Mouse (Mus musculus) neural tube, embryonic 14.5 days (tissue): ENCODE measurements around the gene Fcgr1. TPM values are rescaled to one million over a fixed set of nuclear protein-coding genes. Genes with fewer than 3 reads are reported as not detected.
"Not testable (repeated sequence)": the region's sequence is repeated elsewhere in the genome, so short reads cannot be mapped to it uniquely, and the experiment has no call there.

ENCODE experiments used
- ATAC-seq: fragments of 200-750 bp; cut with Nextera tagmentation; 2 replicates; pipeline ENCODE4 v1.8.0; 2017; ENCODE audit warnings: low read depth, mild to moderate bottlenecking, moderate TSS enrichment, moderate library complexity
- H3K27ac ChIP-seq: fragments of 300-500 bp; sonication (generic); 2 replicates; pipeline ENCODE4 v1.5.1; 2014; ENCODE audit warnings: low read depth, mild to moderate bottlenecking, control low read depth, low read length, moderate library complexity, mixed read lengths
- H3K27me3 ChIP-seq: fragments of 300-500 bp; sonication (generic); 2 replicates; pipeline ENCODE4 v1.6.1; 2014; ENCODE audit warnings: low read length; ENCODE audit not compliant: control insufficient read depth, insufficient read depth
- H3K36me3 ChIP-seq: fragments of 300-500 bp; sonication (generic); 2 replicates; pipeline ENCODE4 v1.6.1; 2014; ENCODE audit warnings: low read length, mixed read lengths; ENCODE audit not compliant: control insufficient read depth, insufficient read depth
- H3K4me1 ChIP-seq: fragments of 300-500 bp; sonication (generic); 2 replicates; pipeline ENCODE4 v1.6.1; 2014; ENCODE audit warnings: low read length; ENCODE audit not compliant: control insufficient read depth, insufficient read depth
- H3K4me2 ChIP-seq: fragments of 300-500 bp; sonication (generic); 2 replicates; pipeline ENCODE4 v1.6.1; 2014; ENCODE audit warnings: mild to moderate bottlenecking, low read depth, low read length, control low read depth
- H3K4me3 ChIP-seq: fragments of 300-500 bp; sonication (generic); 2 replicates; pipeline ENCODE4 v1.5.1; 2014; ENCODE audit warnings: low read depth, low read length, control low read depth, mixed read lengths
- H3K9ac ChIP-seq: fragments of 300-500 bp; sonication (generic); replicated peaks from 2 replicates; pipeline ENCODE4 v1.6.1; 2014; ENCODE audit warnings: low read depth, mild to moderate bottlenecking, control low read depth, low read length, mixed read lengths
- H3K9me3 ChIP-seq: fragments of 300-500 bp; sonication (generic); 2 replicates; pipeline ENCODE4 v1.6.1; 2016; ENCODE audit warnings: low read length; ENCODE audit not compliant: control insufficient read depth
- WGBS: fragments of 180-500 bp; shearing (Covaris S2); extraction: QIAGEN DNeasy Blood & Tissue Kit; methylation state at CpG from one replicate; pipeline ENCODE4 v1.1.7; 2014; 5-methylcytosine and 5-hydroxymethylcytosine counted together
- polyA plus RNA-seq: library from polyadenylated mRNA; unstranded; fragments of >200 nt; fragmentation: Nextera tagmentation; extraction: Ambion mirVana; gene quantifications from 2 replicates; pipeline ENCODE4 v1.2.1, GENCODE M21; 2014

Fcgr1 gene
- polyA plus RNA-seq, 1 experiment from 2014 or later, result 0.37 TPM

GRCm38 (mm10) chr3:96289201-96289600 lies 4.6 kb downstream of the Fcgr1 start:
- Histone ChIP-seq H3K4me2 (no peak overlapping the region), H3K9me3 (no peaks in the 10 kb centered on the region), H3K27me3 (no peaks in the 10 kb centered on the region), H3K4me3 (no peak overlapping the region), H3K4me1 (no peaks in the 10 kb centered on the region), H3K27ac (no peak overlapping the region), H3K9ac (no peak overlapping the region), H3K36me3 (no peaks in the 10 kb centered on the region)
- 83% methylated on average over 3 of the region's 3 CpGs for WGBS
- ATAC-seq, result no peak

- not testable (repeated sequence) for H3K4me3 ChIP-seq, H3K36me3 ChIP-seq, H3K27me3 ChIP-seq, H3K27ac ChIP-seq, H3K9me3 ChIP-seq, H3K9ac ChIP-seq, ATAC-seq, H3K4me2 ChIP-seq, H3K4me1 ChIP-seq
- WGBS, result 93% methylated on average over 11 of the region's 11 CpGs
Measured at GRCm38 (mm10) chr3:96287334-96287733, 6.4 kb downstream of the Fcgr1 start.

- H3K4me1 ChIP-seq, result no peaks in the 10 kb centered on the region
- ATAC-seq, result no peak
- no peak overlapping the region for H3K4me3 ChIP-seq
- H3K36me3 ChIP-seq, result no peaks in the 10 kb centered on the region
- H3K27ac ChIP-seq, result no peak overlapping the region
- H3K9me3 ChIP-seq, result no peaks in the 10 kb centered on the region
- H3K4me2 ChIP-seq, result no peak overlapping the region
- no peak overlapping the region for H3K9ac ChIP-seq
- no peaks in the 10 kb centered on the region for H3K27me3 ChIP-seq
- WGBS, result 27% methylated on average over 4 of the region's 4 CpGs
Measured at GRCm38 (mm10) chr3:96284457-96284856, 9.3 kb downstream of the Fcgr1 start.

- Histone ChIP-seq H3K27ac (no peak overlapping the region), H3K27me3 (no peaks in the 10 kb centered on the region), H3K36me3 (no peaks in the 10 kb centered on the region), H3K4me2 (no peak overlapping the region), H3K4me1 (no peaks in the 10 kb centered on the region), H3K9ac (no peak overlapping the region), H3K9me3 (no peaks in the 10 kb centered on the region), H3K4me3 (no peak overlapping the region)
- no peak for ATAC-seq
- 50% methylated on average over 6 of the region's 6 CpGs for WGBS
Measured at GRCm38 (mm10) chr3:96280660-96281059, 13.1 kb downstream of the Fcgr1 start.

GRCm38 (mm10) chr3:96277800-96278624 lies 15.8 kb downstream of the Fcgr1 start:
- peak overlapping the region; percentile 63 for H3K4me2 ChIP-seq
- no peaks in the 10 kb centered on the region for H3K4me1 ChIP-seq
- peak; percentile 97 for ATAC-seq
- no peaks in the 10 kb centered on the region for H3K36me3 ChIP-seq
- no peaks in the 10 kb centered on the region for H3K27me3 ChIP-seq
- peak overlapping the region; percentile 43 for H3K4me3 ChIP-seq
- peak overlapping the region; percentile 87 for H3K27ac ChIP-seq
- H3K9me3 ChIP-seq, result no peaks in the 10 kb centered on the region
- H3K9ac ChIP-seq, result peak overlapping the region; percentile 30
- under 1% methylated on average over 49 of the region's 49 CpGs for WGBS

GRCm38 (mm10) chr3:96277428-96277799 lies 16.4 kb downstream of the Fcgr1 start:
- Histone ChIP-seq H3K9me3 (no peaks in the 10 kb centered on the region), H3K36me3 (no peaks in the 10 kb centered on the region), H3K27me3 (no peaks in the 10 kb centered on the region), H3K27ac (peak overlapping the region; percentile 67; the same call in 1 of the 2 replicates), H3K9ac (peak overlapping the region; percentile 30; the same call in 1 of the 2 replicates), H3K4me3 (peak overlapping the region; percentile 43), H3K4me1 (no peaks in the 10 kb centered on the region), H3K4me2 (peak overlapping the region; percentile 63)
- 16% methylated on average over 8 of the region's 8 CpGs for WGBS
- peak; percentile 5 for ATAC-seq

GRCm38 (mm10) chr3:96273591-96274465 lies 19.9 kb downstream of the Fcgr1 start:
- no peaks in the 10 kb centered on the region for H3K9me3 ChIP-seq
- H3K27me3 ChIP-seq, result no peaks in the 10 kb centered on the region
- no peaks in the 10 kb centered on the region for H3K36me3 ChIP-seq
- H3K27ac ChIP-seq, result no peak overlapping the region
- 90% methylated on average over 17 of the region's 17 CpGs for WGBS
- H3K9ac ChIP-seq, result no peak overlapping the region
- no peak overlapping the region for H3K4me2 ChIP-seq
- 0 out of 2 replicates have a peak, but pooled peaks cover 3% of the 10 kb centered on the region for H3K4me1 ChIP-seq
- no peak overlapping the region for H3K4me3 ChIP-seq
- no peak for ATAC-seq

GRCm38 (mm10) chr3:96269511-96270474 lies 24.0 kb downstream of the Fcgr1 start, which contains the start of gene Hist2h2bb:
Gene Hist2h2bb (plus strand): TSS chr3:96269752.
- H3K4me2 ChIP-seq, result peak within 1 kb of the TSS; percentile 93
- H3K27ac ChIP-seq, result peak within 1 kb of the TSS; percentile 92
- H3K4me3 ChIP-seq, result peak within 1 kb of the TSS; percentile 55
- under 1% methylated on average over 45 of the region's 45 CpGs for WGBS
- H3K9me3 ChIP-seq, result no peaks in the 10 kb centered on the region
- no peaks in the 10 kb centered on the region for H3K36me3 ChIP-seq
- peak within 1 kb of the TSS; percentile 59 for H3K9ac ChIP-seq
- peaks cover 7% of the 10 kb centered on the region; the same call in 1 of the 2 replicates for H3K4me1 ChIP-seq
- peak; percentile 96 for ATAC-seq
- no peaks in the 10 kb centered on the region for H3K27me3 ChIP-seq
